Mouse (Mus musculus): ENCODE results near the gene Gpr141. TPM values are rescaled to one million over a fixed set of nuclear protein-coding genes. Genes with fewer than 3 reads are reported as not detected.

Gene Gpr141
- polyA plus RNA-seq (2015; fragmentation: Nextera tagmentation; extraction: Ambion mirVana), result 1.4 and 2.3 TPM in 2 replicates

DNA sequence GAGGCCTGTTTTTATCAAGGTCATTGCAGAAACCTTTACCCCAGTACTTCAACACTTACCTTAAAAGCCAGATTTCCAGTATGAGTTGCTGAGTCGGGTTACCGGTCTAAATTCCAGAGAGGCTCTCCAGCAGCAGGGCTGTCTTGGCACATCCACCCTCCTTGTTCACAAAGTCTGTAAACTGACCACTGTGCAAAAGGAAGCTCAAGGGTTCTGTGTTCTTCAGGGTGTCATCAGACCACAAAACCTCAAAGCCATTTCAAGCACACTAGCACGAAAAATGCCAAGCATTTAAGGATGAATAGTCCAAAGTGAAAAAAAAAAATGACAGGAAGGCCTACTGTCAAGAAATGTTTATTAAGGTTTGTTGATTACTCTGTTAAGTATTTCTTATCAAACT is at the start of gene Gpr141:
Gpr141 (minus strand) TSS at position 187 of the 400 bp plus-strand sequence.
- ATAC-seq (ENCODE audit: insufficient read depth, low FRiP score, low read depth), result no peak
- H3K4me1 ChIP-seq, result no peaks in the 10 kb centered on the region
- no peak within 1 kb of the TSS for H3K4me2 ChIP-seq
- no peaks in the 10 kb centered on the region for H3K27me3 ChIP-seq (replicated peaks)
- H3K9me3 ChIP-seq, result no peaks in the 10 kb centered on the region
- 38% methylated on average over 3 of the region's 3 CpGs for WGBS
- H3K27ac ChIP-seq, result no peak within 1 kb of the TSS
- H3K36me3 ChIP-seq, result no peaks in the 10 kb centered on the region
- no peak within 1 kb of the TSS for H3K4me3 ChIP-seq (replicated peaks)
- no peak within 1 kb of the TSS for H3K9ac ChIP-seq

DNA sequence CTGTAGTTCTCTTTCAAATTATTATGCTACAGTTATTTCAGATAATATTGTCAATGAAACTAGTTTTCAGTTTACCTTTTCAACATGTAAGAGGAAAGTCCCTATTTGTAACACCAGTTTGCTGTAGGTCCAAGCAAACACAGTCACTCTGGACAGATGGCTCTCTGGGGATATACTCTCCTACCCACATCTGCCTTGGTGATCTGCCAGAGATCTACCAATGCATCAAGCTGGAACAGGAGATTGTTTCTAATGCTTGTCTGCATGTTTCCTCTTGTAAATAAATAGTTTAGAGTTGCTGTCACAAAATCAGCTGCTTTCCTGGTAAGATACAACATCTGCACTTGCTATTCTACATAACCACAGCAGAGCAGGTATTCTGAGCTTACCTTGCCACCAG is 40.2 kb upstream of the Gpr141 start:
- Histone ChIP-seq H3K9me3 (no peaks in the 10 kb centered on the region), H3K27ac (no peak overlapping the region), H3K36me3 (no peaks in the 10 kb centered on the region), H3K9ac (no peak overlapping the region), H3K27me3 (replicated peaks) (no peaks in the 10 kb centered on the region), H3K4me3 (replicated peaks) (no peak overlapping the region), H3K4me2 (no peak overlapping the region), H3K4me1 (no peaks in the 10 kb centered on the region)
- no peak for ATAC-seq (ENCODE audit: insufficient read depth, low FRiP score, low read depth)

DNA sequence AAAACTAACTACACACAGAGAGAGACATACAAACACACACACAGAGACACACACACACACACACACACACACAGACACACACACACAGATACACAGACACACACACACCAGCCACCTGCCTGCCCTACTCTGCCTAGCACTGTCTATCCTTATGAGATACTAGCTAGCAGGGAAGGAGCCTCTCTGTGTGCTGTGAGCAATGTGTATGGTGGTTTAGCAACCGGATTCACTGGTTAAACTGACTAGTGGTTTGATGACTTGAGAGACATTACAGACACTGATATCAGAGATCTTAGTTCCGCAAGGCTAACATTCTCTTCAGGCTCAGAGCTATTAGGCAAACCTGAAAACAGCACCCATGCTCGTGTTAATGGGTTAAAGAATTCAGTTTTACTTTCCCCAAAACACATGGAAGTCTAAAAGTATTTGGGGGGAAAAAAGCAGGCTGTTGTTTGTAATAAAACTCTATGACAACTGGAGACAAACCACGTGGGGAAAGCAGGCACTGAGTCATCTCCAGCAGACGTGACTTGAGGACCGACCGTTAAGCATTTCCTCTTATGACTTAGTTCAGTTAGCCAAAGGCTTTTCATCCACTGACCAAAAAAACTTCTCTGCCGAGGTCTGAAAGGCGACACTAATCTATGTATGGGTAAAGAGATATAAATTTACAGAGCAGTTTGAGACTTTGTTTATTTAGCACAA is 30.7 kb upstream of the Gpr141 start:
- WGBS, result 43% methylated on average over 9 of the region's 9 CpGs
- H3K9me3 ChIP-seq, result no peaks in the 10 kb centered on the region

DNA sequence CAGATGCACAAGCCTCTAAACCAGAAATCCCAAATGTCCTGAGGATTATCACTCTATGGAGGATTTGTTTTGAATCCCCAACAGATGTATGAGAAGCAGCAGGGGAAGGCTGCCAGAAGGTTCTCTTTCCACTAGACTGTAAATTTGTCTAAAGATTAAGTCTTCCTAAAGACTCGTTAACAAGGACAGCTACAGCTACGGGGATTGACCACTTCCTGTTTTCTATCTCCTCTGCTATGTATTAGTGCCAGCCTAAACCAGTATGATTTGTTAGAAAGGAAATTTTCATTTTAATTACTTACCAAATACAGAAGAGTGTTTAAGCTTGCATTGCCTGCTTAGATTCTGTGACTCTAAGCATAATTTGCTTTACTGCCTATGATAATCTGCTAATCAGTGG is 30.0 kb upstream of the Gpr141 start:
- Histone ChIP-seq H3K4me3 (replicated peaks) (no peak overlapping the region), H3K9ac (no peak overlapping the region), H3K27ac (no peak overlapping the region), H3K27me3 (replicated peaks) (no peaks in the 10 kb centered on the region), H3K4me2 (no peak overlapping the region), H3K36me3 (no peaks in the 10 kb centered on the region), H3K9me3 (no peaks in the 10 kb centered on the region), H3K4me1 (no peaks in the 10 kb centered on the region)
- WGBS, result 26% methylated on average over 2 of the region's 2 CpGs
- ATAC-seq (ENCODE audit: insufficient read depth, low FRiP score, low read depth), result no peak

More for the DNA sequence above, 30.7 kb upstream of the Gpr141 start:
- H3K4me1 ChIP-seq, result no peaks in the 10 kb centered on the region
- H3K36me3 ChIP-seq, result no peaks in the 10 kb centered on the region
- H3K27ac ChIP-seq, result no peak overlapping the region
- H3K9ac ChIP-seq, result no peak overlapping the region
- H3K27me3 ChIP-seq (replicated peaks), result no peaks in the 10 kb centered on the region
- no peak overlapping the region for H3K4me3 ChIP-seq (replicated peaks)
- ATAC-seq (ENCODE audit: insufficient read depth, low FRiP score, low read depth), result no peak
- H3K4me2 ChIP-seq, result no peak overlapping the region

DNA sequence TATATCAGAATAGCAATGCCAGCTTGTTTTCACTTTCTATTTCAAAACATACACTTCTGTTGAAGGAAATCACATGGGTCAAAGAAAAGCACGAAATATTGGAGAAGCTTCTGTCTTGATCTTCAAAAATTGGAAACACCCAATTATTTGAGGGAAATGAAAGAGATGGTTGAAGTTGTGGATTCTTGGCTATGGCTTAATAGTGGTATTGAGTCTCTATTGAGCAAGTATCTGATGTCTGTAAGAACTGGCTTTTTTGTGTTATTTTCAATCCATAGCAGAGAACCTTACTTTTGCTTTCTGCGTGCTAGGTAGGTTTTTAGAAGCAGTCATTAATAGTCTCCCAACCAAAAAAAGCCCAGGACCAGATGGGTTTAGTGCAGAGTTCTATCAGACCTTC is 19.4 kb upstream of the Gpr141 start:
- H3K4me1 ChIP-seq, result no peaks in the 10 kb centered on the region
- H3K9ac ChIP-seq, result no peak overlapping the region
- no peak overlapping the region for H3K4me3 ChIP-seq (replicated peaks)
- no peaks in the 10 kb centered on the region for H3K36me3 ChIP-seq
- H3K27ac ChIP-seq, result no peak overlapping the region
- H3K9me3 ChIP-seq, result no peaks in the 10 kb centered on the region
- 87% methylated on average over 2 of the region's 2 CpGs for WGBS
- H3K4me2 ChIP-seq, result no peak overlapping the region
- no peak for ATAC-seq (ENCODE audit: insufficient read depth, low FRiP score, low read depth)
- H3K27me3 ChIP-seq (replicated peaks), result no peaks in the 10 kb centered on the region

DNA sequence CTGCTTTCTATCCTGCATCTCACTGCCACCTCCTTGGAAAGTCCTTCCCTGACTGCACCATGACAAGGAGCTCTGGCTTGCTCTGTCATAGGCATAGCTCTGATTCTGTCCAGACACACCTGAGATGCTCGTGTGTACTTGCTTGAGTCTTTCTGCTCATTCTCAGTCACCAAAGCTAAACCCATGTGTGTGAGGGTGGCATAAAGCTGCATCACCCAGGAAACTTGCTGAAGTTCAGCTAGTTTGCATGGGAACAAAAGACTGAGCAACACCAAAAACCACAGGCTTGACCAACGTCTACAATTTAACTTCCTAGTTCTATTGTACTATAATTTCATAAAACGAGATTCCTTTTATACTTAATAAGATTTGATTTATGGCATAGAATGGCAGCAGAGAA is 18.6 kb upstream of the Gpr141 start:
- Histone ChIP-seq H3K4me2 (no peak overlapping the region), H3K9me3 (no peaks in the 10 kb centered on the region), H3K4me1 (no peaks in the 10 kb centered on the region), H3K36me3 (no peaks in the 10 kb centered on the region), H3K27ac (no peak overlapping the region), H3K9ac (no peak overlapping the region), H3K27me3 (replicated peaks) (no peaks in the 10 kb centered on the region), H3K4me3 (replicated peaks) (no peak overlapping the region)
- ATAC-seq (ENCODE audit: insufficient read depth, low FRiP score, low read depth), result no peak
- 69% methylated on average over 3 of the region's 3 CpGs for WGBS

DNA sequence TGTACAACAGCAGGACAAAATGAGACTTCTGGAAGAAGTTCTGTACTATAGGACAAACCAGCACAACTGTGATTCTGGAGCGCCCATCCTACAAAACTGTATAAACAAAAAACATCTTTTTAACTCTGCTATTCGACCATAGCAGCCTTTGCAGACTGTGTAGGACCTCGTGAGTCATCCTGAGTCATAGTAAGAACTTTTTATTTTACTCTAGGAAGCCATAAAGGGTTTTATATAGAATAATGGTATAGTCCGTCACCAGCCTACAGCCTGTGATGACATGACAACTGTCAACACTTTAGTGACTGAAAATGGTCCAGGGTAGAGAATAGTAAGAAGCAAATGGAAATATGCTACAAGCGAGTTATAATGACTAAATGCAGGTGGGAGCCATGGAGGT is 17.6 kb upstream of the Gpr141 start:
- H3K4me3 ChIP-seq (replicated peaks), result no peak overlapping the region
- H3K4me1 ChIP-seq, result no peaks in the 10 kb centered on the region
- H3K4me2 ChIP-seq, result no peak overlapping the region
- no peaks in the 10 kb centered on the region for H3K9me3 ChIP-seq
- no peak for ATAC-seq (ENCODE audit: insufficient read depth, low FRiP score, low read depth)
- no peaks in the 10 kb centered on the region for H3K36me3 ChIP-seq
- H3K27me3 ChIP-seq (replicated peaks), result no peaks in the 10 kb centered on the region
- no peak overlapping the region for H3K27ac ChIP-seq
- WGBS, result 71% methylated on average over 5 of the region's 5 CpGs
- H3K9ac ChIP-seq, result no peak overlapping the region

DNA sequence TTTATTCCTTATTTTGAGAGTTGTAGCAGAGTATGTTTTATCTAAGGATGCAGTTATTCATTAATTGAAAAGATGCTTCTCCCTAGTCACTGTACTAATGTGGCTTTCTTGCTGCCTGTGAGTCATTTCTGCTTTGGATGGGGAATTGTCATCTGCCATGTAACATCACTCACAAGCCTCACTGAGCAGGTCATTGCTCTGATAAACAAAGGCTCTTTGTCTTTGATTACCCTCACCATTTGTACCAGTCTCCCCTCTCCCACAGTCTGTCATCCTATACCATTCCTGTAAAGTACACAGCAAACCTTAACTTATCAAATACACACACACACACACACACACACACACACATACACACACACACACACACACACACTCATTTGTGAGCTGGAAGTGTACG is 16.1 kb upstream of the Gpr141 start:
- Histone ChIP-seq H3K27me3 (replicated peaks) (no peaks in the 10 kb centered on the region), H3K9ac (no peak overlapping the region), H3K27ac (no peak overlapping the region), H3K36me3 (no peaks in the 10 kb centered on the region), H3K4me2 (no peak overlapping the region), H3K4me1 (no peaks in the 10 kb centered on the region), H3K9me3 (no peaks in the 10 kb centered on the region), H3K4me3 (replicated peaks) (no peak overlapping the region)
- WGBS, result 54% methylated on average over 1 of the region's 1 CpGs
- ATAC-seq (ENCODE audit: insufficient read depth, low FRiP score, low read depth), result no peak

DNA sequence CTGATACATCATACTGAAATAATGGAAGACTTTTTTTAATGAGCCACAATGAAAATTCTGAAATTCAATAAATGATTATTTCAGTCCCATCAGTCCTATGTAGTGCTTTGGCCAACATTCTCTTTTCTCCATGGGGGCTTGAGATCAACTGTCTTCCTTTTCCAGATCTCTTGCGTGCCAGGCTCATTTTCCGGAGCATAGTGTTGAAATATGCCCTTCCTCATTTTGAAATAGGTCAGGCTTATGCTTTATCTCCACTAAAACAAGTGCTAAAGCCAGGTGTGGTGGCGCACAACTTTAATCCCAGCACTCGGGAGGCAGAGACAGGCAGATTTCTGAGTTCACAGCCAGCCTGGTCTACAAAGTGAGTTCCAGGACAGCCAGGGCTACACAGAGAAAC is 6.5 kb upstream of the Gpr141 start:
- Histone ChIP-seq H3K4me2 (no peak overlapping the region), H3K36me3 (no peaks in the 10 kb centered on the region), H3K4me1 (no peaks in the 10 kb centered on the region), H3K9ac (no peak overlapping the region), H3K4me3 (replicated peaks) (no peak overlapping the region), H3K27me3 (replicated peaks) (no peaks in the 10 kb centered on the region), H3K27ac (no peak overlapping the region), H3K9me3 (no peaks in the 10 kb centered on the region)
- no peak for ATAC-seq (ENCODE audit: insufficient read depth, low FRiP score, low read depth)
- 87% methylated on average over 4 of the region's 4 CpGs for WGBS

DNA sequence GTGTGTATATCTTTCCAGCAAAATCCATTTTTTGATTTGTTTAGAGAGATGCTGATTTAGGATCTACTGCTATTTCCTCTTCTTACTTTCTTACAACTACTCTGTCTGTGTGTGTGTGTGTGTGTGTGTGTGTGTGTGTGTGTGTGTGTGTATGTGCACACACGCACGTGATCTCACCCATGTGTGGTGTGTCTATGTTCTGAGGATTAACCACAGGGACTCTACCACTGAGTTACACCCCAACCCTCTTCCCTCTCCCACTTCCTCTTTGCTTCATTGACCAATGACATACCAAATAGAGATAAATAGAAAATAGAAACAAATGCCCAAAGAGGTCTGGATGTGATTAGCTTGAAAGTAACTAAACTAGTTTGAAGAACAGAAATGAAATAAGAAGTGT is 4.0 kb upstream of the Gpr141 start:
- ATAC-seq (ENCODE audit: insufficient read depth, low FRiP score, low read depth), result no peak
- no peak overlapping the region for H3K4me2 ChIP-seq
- H3K9me3 ChIP-seq, result no peaks in the 10 kb centered on the region
- no peaks in the 10 kb centered on the region for H3K4me1 ChIP-seq
- WGBS, result 76% methylated on average over 2 of the region's 2 CpGs
- H3K4me3 ChIP-seq (replicated peaks), result no peak overlapping the region
- H3K9ac ChIP-seq, result no peak overlapping the region
- H3K27me3 ChIP-seq (replicated peaks), result no peaks in the 10 kb centered on the region
- no peak overlapping the region for H3K27ac ChIP-seq
- H3K36me3 ChIP-seq, result no peaks in the 10 kb centered on the region

DNA sequence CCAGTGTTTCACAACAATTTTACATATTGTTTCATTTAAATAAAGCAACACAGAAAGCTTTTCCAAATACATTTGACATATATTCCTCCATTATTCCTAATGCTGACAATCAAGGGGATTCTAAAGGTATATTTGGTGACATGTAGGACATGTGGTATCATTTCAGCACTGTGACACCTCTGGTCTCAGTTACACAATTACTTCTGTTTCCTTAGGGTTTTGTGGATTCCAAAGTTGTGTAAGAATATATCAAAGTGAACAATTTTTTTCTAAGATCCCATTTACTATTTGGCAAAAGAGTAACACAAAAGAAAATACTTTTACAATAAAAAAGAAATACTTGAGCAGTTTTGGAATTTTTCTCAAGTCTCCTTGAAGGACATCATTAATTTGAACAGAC is 2.4 kb downstream of the Gpr141 start:
- no peaks in the 10 kb centered on the region for H3K27me3 ChIP-seq (replicated peaks)
- no peak overlapping the region for H3K4me2 ChIP-seq
- H3K27ac ChIP-seq, result no peak overlapping the region
- no peaks in the 10 kb centered on the region for H3K9me3 ChIP-seq
- H3K4me1 ChIP-seq, result no peaks in the 10 kb centered on the region
- no peak overlapping the region for H3K9ac ChIP-seq
- ATAC-seq (ENCODE audit: insufficient read depth, low FRiP score, low read depth), result no peak
- H3K36me3 ChIP-seq, result no peaks in the 10 kb centered on the region
- H3K4me3 ChIP-seq (replicated peaks), result no peak overlapping the region

DNA sequence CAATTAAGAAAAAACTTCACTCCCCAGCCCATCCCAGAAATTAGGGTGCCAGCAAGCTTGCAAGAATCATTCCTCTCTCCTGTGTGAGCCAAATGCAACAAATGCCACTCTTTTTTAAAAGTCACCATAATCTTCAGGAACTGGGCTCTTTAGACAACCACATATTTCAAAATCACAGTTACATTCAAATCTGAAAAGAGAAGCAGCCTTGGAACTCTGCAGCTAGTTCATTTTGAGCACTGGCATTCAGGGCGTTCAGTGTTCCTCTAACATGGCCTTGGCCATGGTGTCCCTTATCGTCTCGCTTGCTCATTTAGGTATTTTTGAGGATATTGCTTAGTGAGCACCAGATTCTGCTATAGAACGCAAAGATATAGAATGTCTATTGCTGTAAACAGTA is 4.1 kb downstream of the Gpr141 start:
- Histone ChIP-seq H3K4me3 (replicated peaks) (no peak overlapping the region), H3K36me3 (no peaks in the 10 kb centered on the region), H3K9ac (no peak overlapping the region), H3K27ac (no peak overlapping the region), H3K27me3 (replicated peaks) (no peaks in the 10 kb centered on the region), H3K9me3 (no peaks in the 10 kb centered on the region), H3K4me2 (no peak overlapping the region), H3K4me1 (no peaks in the 10 kb centered on the region)
- 85% methylated on average over 4 of the region's 4 CpGs for WGBS
- ATAC-seq (ENCODE audit: insufficient read depth, low FRiP score, low read depth), result no peak

DNA sequence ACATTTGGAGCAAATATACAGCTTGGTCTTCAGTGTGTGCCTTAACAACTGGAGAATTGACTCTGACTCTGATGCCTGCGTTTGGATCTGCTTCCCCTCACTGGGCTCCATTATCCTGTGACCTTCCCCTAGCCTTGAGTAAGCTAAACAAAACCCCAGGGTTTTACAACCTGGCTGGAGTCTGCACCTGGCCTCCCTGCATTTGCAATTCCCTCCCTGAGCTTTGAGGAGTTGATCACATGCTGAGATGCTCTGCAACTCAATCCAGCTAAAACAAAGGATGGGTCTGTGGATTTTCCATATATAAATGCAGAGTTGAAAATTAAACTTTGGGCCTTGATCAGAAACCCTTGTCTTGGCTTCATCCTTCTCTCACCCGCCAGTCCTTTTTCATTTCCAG is 4.8 kb downstream of the Gpr141 start:
- H3K36me3 ChIP-seq, result no peaks in the 10 kb centered on the region
- no peaks in the 10 kb centered on the region for H3K27me3 ChIP-seq (replicated peaks)
- H3K9me3 ChIP-seq, result no peaks in the 10 kb centered on the region
- ATAC-seq (ENCODE audit: insufficient read depth, low FRiP score, low read depth), result no peak
- H3K4me2 ChIP-seq, result no peak overlapping the region
- H3K4me1 ChIP-seq, result no peaks in the 10 kb centered on the region
- no peak overlapping the region for H3K27ac ChIP-seq
- 51% methylated on average over 2 of the region's 2 CpGs for WGBS
- H3K4me3 ChIP-seq (replicated peaks), result no peak overlapping the region
- H3K9ac ChIP-seq, result no peak overlapping the region
